Mouse (Mus musculus) layer of hippocampus, adult 8-10 months (tissue): ENCODE data around the gene Csdc2. TPM values are rescaled to one million over a fixed set of nuclear protein-coding genes. Genes with fewer than 3 reads are reported as not detected.
"Not testable (repeated sequence)": the region's sequence is repeated elsewhere in the genome, so short reads cannot be mapped to it uniquely, and the experiment has no call there.

Experiments used
- DNase-seq, 2 experiments: peaks; one replicate each; pipeline ENCODE4 v3.0.0; 2022; ENCODE audit warnings: low spot score in 2 of 2
- total RNA-seq, 4 experiments: library from RNA; stranded (reverse); gene quantifications; 2 replicates each; pipeline ENCODE4 v1.2.4; 2022

Gene Csdc2
- 10 to 100 TPM; 63.2 to 67.4 (median 65.9) TPM for total RNA-seq

- DNase-seq, result peak in 1 of 2 experiments; percentile 48
These were observed at the start of gene Csdc2 for GRCm38 (mm10) chr15:81936679-81937078. Gene Csdc2, plus strand, starts transcription at chr15:81936759.

- DNase-seq, result no peak
These were observed 49.6 kb upstream of the Csdc2 start for GRCm38 (mm10) chr15:81886795-81887550.

- no peak for DNase-seq
These were observed 47.4 kb upstream of the Csdc2 start for GRCm38 (mm10) chr15:81889175-81889574.

GRCm38 (mm10) chr15:81891140-81891802 lies 45.3 kb upstream of the Csdc2 start:
- DNase-seq, result no peak

- no peak for DNase-seq
These were observed 44.6 kb upstream of the Csdc2 start for GRCm38 (mm10) chr15:81891822-81892580.

GRCm38 (mm10) chr15:81894002-81894401 lies 42.6 kb upstream of the Csdc2 start:
- no peak for DNase-seq

GRCm38 (mm10) chr15:81896407-81896806 lies 40.2 kb upstream of the Csdc2 start:
- peak in 1 of 2 experiments; percentile 54 for DNase-seq

GRCm38 (mm10) chr15:81897607-81898285 lies 38.8 kb upstream of the Csdc2 start:
- DNase-seq, result no peak

GRCm38 (mm10) chr15:81898751-81899150 lies 37.8 kb upstream of the Csdc2 start:
- no peak for DNase-seq

- DNase-seq, result peak in 1 of 2 experiments; percentile 78
These were observed 31.6 kb upstream of the Csdc2 start for GRCm38 (mm10) chr15:81904939-81905338.

- DNase-seq, result no peak
These were observed 28.6 kb upstream of the Csdc2 start for GRCm38 (mm10) chr15:81907953-81908352.

GRCm38 (mm10) chr15:81908767-81909166 lies 27.8 kb upstream of the Csdc2 start:
- not testable (repeated sequence) for DNase-seq

GRCm38 (mm10) chr15:81912498-81912897 lies 24.1 kb upstream of the Csdc2 start:
- no peak for DNase-seq

GRCm38 (mm10) chr15:81914668-81915067 lies 21.9 kb upstream of the Csdc2 start:
- no peak for DNase-seq

GRCm38 (mm10) chr15:81915663-81916062 lies 20.9 kb upstream of the Csdc2 start:
- no peak for DNase-seq

GRCm38 (mm10) chr15:81917201-81917600 lies 19.4 kb upstream of the Csdc2 start:
- DNase-seq, result no peak

GRCm38 (mm10) chr15:81917621-81918463 lies 18.7 kb upstream of the Csdc2 start:
- DNase-seq, result peak in 1 of 2 experiments; percentile 60

- no peak for DNase-seq
These were observed 17.5 kb upstream of the Csdc2 start for GRCm38 (mm10) chr15:81919062-81919461.

- DNase-seq, result peak in 1 of 2 experiments; percentile 55
These were observed 15.9 kb upstream of the Csdc2 start for GRCm38 (mm10) chr15:81920546-81921217.

- DNase-seq, result no peak
These were observed 15.3 kb upstream of the Csdc2 start for GRCm38 (mm10) chr15:81921255-81921654.
